Mouse (Mus musculus): ENCODE data around the gene Slc35g1. TPM values are rescaled to one million over a fixed set of nuclear protein-coding genes. Genes with fewer than 3 reads are reported as not detected.

Gene Slc35g1
- polyA plus RNA-seq (2015; fragmentation: Illumina TruSeq; extraction: RNeasy Lipid Tissue Mini Kit (QIAGEN cat#74804); ENCODE audit: insufficient read depth, low read depth, low replicate concordance): 4.3 TPM

GRCm38 (mm10) chr19:38395701-38396632, at the start of gene Slc35g1:
TSS of gene Slc35g1 (plus strand) at chr19:38395980.

Other genes starting within 250 kb of the Slc35g1 start
- gene Fra10ac1, start 171.8 kb upstream of the Slc35g1 start, polyA plus RNA-seq (2015; fragmentation: Illumina TruSeq; extraction: RNeasy Lipid Tissue Mini Kit (QIAGEN cat#74804); ENCODE audit: insufficient read depth, low read depth, low replicate concordance): 8.7 TPM
- gene Lgi1, start 131.4 kb upstream of the Slc35g1 start, polyA plus RNA-seq (2015; fragmentation: Illumina TruSeq; extraction: RNeasy Lipid Tissue Mini Kit (QIAGEN cat#74804); ENCODE audit: insufficient read depth, low read depth, low replicate concordance): 0.42 TPM
- 2.2 TPM for gene Plce1, start 85.1 kb downstream of the Slc35g1 start, polyA plus RNA-seq (2015; fragmentation: Illumina TruSeq; extraction: RNeasy Lipid Tissue Mini Kit (QIAGEN cat#74804); ENCODE audit: insufficient read depth, low read depth, low replicate concordance)

Data from pancreas, adult 10 weeks (tissue).